Mouse (Mus musculus): ENCODE measurements around the gene Gm10961. TPM values are rescaled to one million over a fixed set of nuclear protein-coding genes. Genes with fewer than 3 reads are reported as not detected.

Gene Gm10961
- polyA plus RNA-seq, 1 experiment from 2014 or later, result not detected

Other genes starting within 250 kb of the Gm10961 start
- 0.04 and 0.05 TPM in 2 replicates for gene Kcnc4, start 171.8 kb upstream of the Gm10961 start, polyA plus RNA-seq (2014; fragmentation: Nextera tagmentation; extraction: Ambion mirVana)
- 0.91 and 2.0 TPM in 2 replicates for gene Slc6a17, start 113.3 kb upstream of the Gm10961 start, polyA plus RNA-seq (2014; fragmentation: Nextera tagmentation; extraction: Ambion mirVana)
- not detected in 2 replicates for gene Ubl4b, start 76.2 kb upstream of the Gm10961 start, polyA plus RNA-seq (2014; fragmentation: Nextera tagmentation; extraction: Ambion mirVana)
- 5.6 and 5.8 TPM in 2 replicates for gene Alx3, start 36.3 kb upstream of the Gm10961 start, polyA plus RNA-seq (2014; fragmentation: Nextera tagmentation; extraction: Ambion mirVana)
- 29.3 and 32.4 TPM in 2 replicates for gene Strip1, start 372 bp downstream of the Gm10961 start, polyA plus RNA-seq (2014; fragmentation: Nextera tagmentation; extraction: Ambion mirVana)
- gene Ahcyl1, start 65.2 kb downstream of the Gm10961 start, polyA plus RNA-seq (2014; fragmentation: Nextera tagmentation; extraction: Ambion mirVana), result 69.0 and 76.3 TPM in 2 replicates
- 10.7 TPM in 2 replicates for gene Csf1, start 129.1 kb downstream of the Gm10961 start, polyA plus RNA-seq (2014; fragmentation: Nextera tagmentation; extraction: Ambion mirVana)
- not detected in 2 replicates for gene Eps8l3, start 245.9 kb downstream of the Gm10961 start, polyA plus RNA-seq (2014; fragmentation: Nextera tagmentation; extraction: Ambion mirVana)